Mouse (Mus musculus) bone marrow macrophage, adult 2 months (primary cell): ENCODE results near the gene Frat2.

ENCODE experiments used
- CTCF ChIP-seq: IDR thresholded peaks from 2 replicates; pipeline ENCODE4 v1.5.1; 2012; ENCODE audit warnings: low read depth, mild to moderate bottlenecking, low read length, moderate library complexity
- POLR2A ChIP-seq: IDR thresholded peaks from 2 replicates; pipeline ENCODE4 v1.6.1; 2012; ENCODE audit warnings: mild to moderate bottlenecking, low read depth, low read length, borderline replicate concordance

DNA sequence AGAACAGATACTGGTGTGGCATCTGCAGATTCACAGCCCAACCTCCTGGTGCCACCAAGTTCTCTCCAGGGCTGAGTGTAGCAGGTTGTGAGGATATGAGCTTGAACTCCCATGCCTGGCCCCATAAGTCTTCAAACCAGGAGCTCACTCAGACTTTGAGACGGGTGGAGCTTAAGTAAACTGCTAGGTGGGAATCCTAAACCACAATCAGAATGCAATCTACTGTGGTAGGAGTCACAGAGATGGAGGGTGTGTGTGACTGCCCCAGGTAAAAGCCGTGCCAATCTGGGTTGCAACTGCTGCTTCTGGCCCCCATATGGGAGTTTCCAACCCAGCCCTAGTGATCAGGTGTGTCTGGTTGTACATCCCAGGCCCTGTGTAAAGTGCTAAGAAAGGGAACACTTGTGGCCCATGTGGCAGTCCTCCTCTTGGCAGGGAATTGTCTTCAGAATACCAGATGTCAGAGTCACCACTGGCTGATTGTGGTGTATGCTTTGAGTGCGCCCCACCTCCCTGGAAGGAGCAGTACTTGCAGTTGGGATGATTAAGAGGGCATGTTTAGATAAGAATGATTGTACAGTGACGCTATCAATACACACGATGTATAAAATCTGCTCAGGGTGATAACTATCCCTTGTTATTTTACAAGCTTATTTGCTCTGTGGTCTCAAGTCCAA lies 9.3 kb upstream of the Frat2 start:
- TF ChIP-seq CTCF (no peak), POLR2A (no peak)
